Mouse (Mus musculus) hindbrain, embryonic 15.5 days (tissue): ENCODE results near the gene Btg4. TPM values are rescaled to one million over a fixed set of nuclear protein-coding genes. Genes with fewer than 3 reads are reported as not detected.

ENCODE experiments used
- ATAC-seq: fragments of 200-750 bp; cut with Nextera tagmentation; 2 replicates; pipeline ENCODE4 v1.8.0; 2017; ENCODE audit warnings: low read depth, moderate number of reproducible peaks, moderate TSS enrichment; ENCODE audit not compliant: low FRiP score
- H3K27ac ChIP-seq: fragments of 300-500 bp; sonication (generic); replicated peaks from 2 replicates; pipeline ENCODE4 v1.5.1; 2015; ENCODE audit warnings: mild to moderate bottlenecking, inconsistent platforms
- H3K27me3 ChIP-seq: fragments of 300-500 bp; sonication (generic); 2 replicates; pipeline ENCODE4 v1.6.1; 2015; ENCODE audit warnings: control low read depth, inconsistent platforms
- H3K36me3 ChIP-seq: fragments of 300-500 bp; sonication (generic); 2 replicates; pipeline ENCODE4 v1.6.1; 2015; ENCODE audit warnings: control low read depth, inconsistent platforms
- H3K4me1 ChIP-seq: fragments of 300-500 bp; sonication (generic); replicated peaks from 2 replicates; pipeline ENCODE4 v1.6.1; 2015; ENCODE audit warnings: control low read depth, inconsistent platforms
- H3K4me2 ChIP-seq: fragments of 300-500 bp; sonication (generic); 2 replicates; pipeline ENCODE4 v1.6.1; 2015; ENCODE audit warnings: moderate library complexity, mild to moderate bottlenecking, inconsistent platforms
- H3K4me3 ChIP-seq: fragments of 300-500 bp; sonication (generic); 2 replicates; pipeline ENCODE4 v1.5.1; 2015; ENCODE audit warnings: mild to moderate bottlenecking, inconsistent platforms
- H3K9ac ChIP-seq: fragments of 300-500 bp; sonication (generic); 2 replicates; pipeline ENCODE4 v1.6.1; 2015; ENCODE audit warnings: inconsistent platforms
- H3K9me3 ChIP-seq: fragments of 300-500 bp; sonication (generic); 2 replicates; pipeline ENCODE4 v1.6.1; 2016; ENCODE audit warnings: control low read depth, inconsistent platforms
- WGBS: fragments of 180-500 bp; shearing (Covaris S2); methylation state at CpG from one replicate; pipeline ENCODE4 v1.1.7; 2015; 5-methylcytosine and 5-hydroxymethylcytosine counted together
- polyA plus RNA-seq: library from polyadenylated mRNA; unstranded; fragments of >200 nt; fragmentation: Nextera tagmentation; extraction: Ambion mirVana; gene quantifications from 2 replicates; pipeline ENCODE4 v1.2.1, GENCODE M21; 2015

Gene Btg4
- polyA plus RNA-seq: not detected in 2 replicates

DNA sequence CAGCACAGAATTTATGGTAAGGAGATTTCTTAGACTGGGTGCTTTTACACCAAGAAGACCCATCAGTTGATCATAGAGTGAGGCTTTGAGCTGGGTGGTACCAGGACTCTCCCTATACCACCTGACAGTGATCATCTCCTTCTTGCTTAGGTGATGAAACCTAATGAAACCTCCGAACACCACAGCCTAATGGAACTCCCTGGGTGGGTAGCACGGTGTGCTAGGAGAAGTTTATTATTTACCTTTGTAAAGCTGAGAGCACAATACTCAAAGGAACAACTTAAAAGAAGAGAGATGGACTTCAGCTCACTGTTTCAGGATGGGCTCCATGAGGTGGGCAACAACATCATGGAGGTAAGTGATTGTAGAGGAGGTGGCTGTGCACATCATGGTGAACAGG lies at the start of gene Btg4:
TSS of gene Btg4 (plus strand) at position 301 of the 400 bp plus-strand sequence.
- Histone ChIP-seq H3K27ac (no peak within 1 kb of the TSS), H3K4me1 (no peaks in the 10 kb centered on the region), H3K9ac (no peak within 1 kb of the TSS), H3K4me3 (no peak within 1 kb of the TSS), H3K9me3 (no peaks in the 10 kb centered on the region), H3K4me2 (no peak within 1 kb of the TSS), H3K27me3 (no peaks in the 10 kb centered on the region), H3K36me3 (no peaks in the 10 kb centered on the region)
- 85% methylated on average over 2 of the region's 2 CpGs for WGBS
- no peak for ATAC-seq

GRCm38 (mm10) chr9:51013644-51014043 lies 47.1 kb upstream of the Btg4 start:
- 82% methylated on average over 1 of the region's 1 CpGs for WGBS
- no peak for ATAC-seq
- 0 out of 2 replicates have a peak, but pooled peaks cover 4% of the 10 kb centered on the region for H3K4me1 ChIP-seq

GRCm38 (mm10) chr9:51015732-51016131 lies 45.0 kb upstream of the Btg4 start:
- Histone ChIP-seq H3K9me3 (no peaks in the 10 kb centered on the region), H3K4me1 (no peaks in the 10 kb centered on the region), H3K9ac (no peak overlapping the region), H3K4me3 (no peak overlapping the region), H3K27ac (no peak overlapping the region), H3K36me3 (no peaks in the 10 kb centered on the region), H3K4me2 (no peak overlapping the region), H3K27me3 (no peaks in the 10 kb centered on the region)
- 58% methylated on average over 4 of the region's 4 CpGs for WGBS
- no peak for ATAC-seq

More at GRCm38 (mm10) chr9:51013644-51014043, 47.1 kb upstream of the Btg4 start:
- Histone ChIP-seq H3K4me2 (no peak overlapping the region), H3K4me3 (no peak overlapping the region), H3K9ac (no peak overlapping the region), H3K27ac (no peak overlapping the region), H3K27me3 (no peaks in the 10 kb centered on the region), H3K9me3 (no peaks in the 10 kb centered on the region), H3K36me3 (no peaks in the 10 kb centered on the region)

DNA sequence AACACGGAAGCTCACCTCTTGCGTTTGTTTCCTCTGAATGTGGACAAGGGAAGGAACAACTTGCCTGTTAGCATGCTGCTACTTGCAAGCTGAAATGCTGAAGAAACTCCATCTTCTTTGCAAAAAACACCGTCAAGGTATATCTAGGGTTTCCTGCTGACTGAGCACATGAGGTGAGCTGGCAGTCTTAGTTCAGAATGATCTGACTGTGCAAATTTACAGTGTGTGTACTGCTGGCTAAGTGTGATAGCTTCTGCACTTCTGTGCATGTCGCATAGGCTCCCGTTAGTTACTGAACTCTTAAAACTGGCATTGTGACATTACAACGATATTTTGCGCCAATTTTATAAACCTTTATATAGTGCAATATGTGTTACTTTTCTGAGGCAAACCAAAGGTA lies 41.0 kb upstream of the Btg4 start:
- H3K4me1 ChIP-seq: no peaks in the 10 kb centered on the region
- H3K27ac ChIP-seq: no peak overlapping the region
- H3K9ac ChIP-seq: no peak overlapping the region
- no peaks in the 10 kb centered on the region for H3K27me3 ChIP-seq
- H3K36me3 ChIP-seq: no peaks in the 10 kb centered on the region
- ATAC-seq: no peak
- no peaks in the 10 kb centered on the region for H3K9me3 ChIP-seq
- WGBS: 81% methylated on average over 7 of the region's 7 CpGs
- H3K4me3 ChIP-seq: no peak overlapping the region
- H3K4me2 ChIP-seq: no peak overlapping the region

- no peaks in the 10 kb centered on the region for H3K36me3 ChIP-seq
- H3K27me3 ChIP-seq: no peaks in the 10 kb centered on the region
- H3K9ac ChIP-seq: no peak overlapping the region
- no peaks in the 10 kb centered on the region for H3K4me1 ChIP-seq
- H3K9me3 ChIP-seq: no peaks in the 10 kb centered on the region
- whole genome bisulfite sequencing: 86% methylated on average over 3 of the region's 3 CpGs
- no peak overlapping the region for H3K4me3 ChIP-seq
- H3K27ac ChIP-seq: no peak overlapping the region
- ATAC-seq: no peak
- H3K4me2 ChIP-seq: no peak overlapping the region
Measured at GRCm38 (mm10) chr9:51020351-51020750, 40.4 kb upstream of the Btg4 start.

DNA sequence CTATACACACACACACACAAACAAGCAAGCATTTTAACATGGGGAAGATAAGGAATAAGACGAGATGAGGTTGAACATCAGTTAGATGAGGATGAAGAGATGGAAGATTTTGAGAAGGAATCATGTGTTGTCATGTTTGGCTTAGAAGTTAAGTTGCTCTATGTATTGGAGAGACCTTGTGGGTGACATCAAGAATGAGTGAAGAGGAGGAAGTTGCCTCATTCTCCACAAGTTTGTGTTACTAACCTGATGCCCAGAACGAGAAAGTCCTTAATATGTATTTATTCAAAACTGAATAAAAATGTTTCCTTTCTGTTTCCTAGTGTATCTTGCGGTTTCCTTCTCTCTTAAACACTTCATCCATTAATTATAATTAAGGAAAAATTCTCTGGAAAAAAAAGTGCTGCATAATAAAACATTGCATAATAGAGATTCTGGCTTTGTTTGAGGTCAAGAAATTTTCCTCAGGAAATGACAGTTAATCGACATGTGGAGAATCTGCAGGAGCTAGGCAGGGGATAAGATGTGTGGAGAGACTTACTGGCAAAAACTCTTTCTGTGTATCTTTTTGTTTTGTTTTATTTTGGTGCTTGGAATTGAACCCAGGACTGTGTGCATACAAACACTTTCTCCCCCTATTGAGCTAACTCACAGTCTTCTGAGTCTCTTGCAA lies 39.4 kb upstream of the Btg4 start:
- Histone ChIP-seq H3K4me3 (no peak overlapping the region), H3K9ac (no peak overlapping the region), H3K4me1 (no peaks in the 10 kb centered on the region), H3K9me3 (no peaks in the 10 kb centered on the region), H3K27me3 (no peaks in the 10 kb centered on the region), H3K36me3 (no peaks in the 10 kb centered on the region), H3K27ac (no peak overlapping the region), H3K4me2 (no peak overlapping the region)
- 89% methylated on average over 4 of the region's 4 CpGs for WGBS
- no peak for ATAC-seq

DNA sequence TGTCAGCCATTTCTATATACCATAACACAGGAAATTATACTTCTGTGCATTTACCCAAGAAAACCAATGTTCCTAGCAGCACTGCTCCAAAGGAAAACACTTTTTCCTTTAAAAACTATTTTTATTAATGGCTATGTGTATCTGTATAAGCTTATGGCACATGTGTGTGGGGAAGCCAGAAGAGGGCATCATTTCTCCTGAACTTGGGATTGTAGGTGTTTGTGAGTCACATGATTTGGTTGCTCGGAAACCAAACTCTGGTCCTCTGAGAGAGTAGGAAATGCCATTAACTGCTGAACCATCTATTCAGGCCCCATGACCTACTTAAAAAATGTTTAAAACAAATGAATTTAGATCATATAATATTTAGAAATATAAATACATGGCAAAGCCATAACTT lies 33.7 kb upstream of the Btg4 start:
- H3K4me1 ChIP-seq: no peaks in the 10 kb centered on the region
- H3K27ac ChIP-seq: no peak overlapping the region
- no peaks in the 10 kb centered on the region for H3K9me3 ChIP-seq
- H3K4me2 ChIP-seq: no peak overlapping the region
- no peak for ATAC-seq
- no peaks in the 10 kb centered on the region for H3K36me3 ChIP-seq
- no peak overlapping the region for H3K4me3 ChIP-seq
- no peaks in the 10 kb centered on the region for H3K27me3 ChIP-seq
- no peak overlapping the region for H3K9ac ChIP-seq
- WGBS: 83% methylated on average over 1 of the region's 1 CpGs

DNA sequence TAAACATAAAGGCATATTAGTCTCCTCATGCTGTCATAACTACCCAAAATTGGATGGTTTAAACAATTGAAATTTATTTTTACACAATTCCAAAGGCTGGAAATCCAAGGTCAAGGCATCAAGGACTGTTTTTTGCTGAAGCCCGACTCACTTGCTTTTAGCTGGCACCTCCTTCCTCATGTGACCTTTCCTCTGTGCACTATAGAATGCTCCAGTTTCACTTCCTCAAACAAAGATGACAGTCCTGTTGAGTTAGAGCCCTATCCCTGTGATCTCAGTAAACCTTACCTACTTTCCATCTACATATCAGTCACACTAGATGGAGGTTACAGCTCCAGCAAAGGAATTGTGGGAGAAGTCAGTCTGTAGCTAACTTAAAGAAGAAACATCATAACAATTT lies 30.6 kb upstream of the Btg4 start:
- Histone ChIP-seq H3K4me3 (no peak overlapping the region), H3K9ac (no peak overlapping the region), H3K27ac (no peak overlapping the region), H3K36me3 (no peaks in the 10 kb centered on the region), H3K4me1 (no peaks in the 10 kb centered on the region), H3K9me3 (no peaks in the 10 kb centered on the region), H3K4me2 (no peak overlapping the region), H3K27me3 (no peaks in the 10 kb centered on the region)
- WGBS: 66% methylated on average over 1 of the region's 1 CpGs
- no peak for ATAC-seq

DNA sequence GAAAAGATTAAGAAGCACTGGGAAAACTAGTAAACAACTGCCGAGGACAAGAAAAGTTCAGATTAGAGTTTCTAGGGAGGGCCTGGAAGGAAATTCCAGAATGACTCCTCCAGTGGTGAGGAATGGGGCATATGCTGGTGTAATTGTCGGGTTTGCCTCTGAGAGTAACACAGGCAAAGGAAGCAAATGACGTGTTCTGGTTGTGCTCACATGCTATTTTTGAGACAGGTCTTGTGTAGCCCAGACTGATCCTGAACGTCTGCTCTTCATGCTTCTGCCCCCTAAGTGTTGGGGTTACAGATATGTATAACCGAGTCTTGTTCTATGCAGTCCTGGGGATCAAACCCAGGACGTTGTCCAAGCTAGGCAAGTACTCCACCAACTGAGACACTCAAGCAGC lies 29.1 kb upstream of the Btg4 start:
- Histone ChIP-seq H3K9me3 (no peaks in the 10 kb centered on the region), H3K4me2 (no peak overlapping the region), H3K4me3 (no peak overlapping the region), H3K36me3 (no peaks in the 10 kb centered on the region), H3K9ac (no peak overlapping the region), H3K27me3 (no peaks in the 10 kb centered on the region), H3K4me1 (no peaks in the 10 kb centered on the region), H3K27ac (no peak overlapping the region)
- 76% methylated on average over 6 of the region's 6 CpGs for WGBS
- ATAC-seq: no peak

GRCm38 (mm10) chr9:51032291-51032690 lies 28.4 kb upstream of the Btg4 start:
- Histone ChIP-seq H3K4me1 (no peaks in the 10 kb centered on the region), H3K4me3 (no peak overlapping the region), H3K27me3 (no peaks in the 10 kb centered on the region), H3K36me3 (no peaks in the 10 kb centered on the region), H3K9ac (no peak overlapping the region), H3K9me3 (no peaks in the 10 kb centered on the region), H3K27ac (no peak overlapping the region), H3K4me2 (no peak overlapping the region)
- ATAC-seq: no peak
- 67% methylated on average over 8 of the region's 8 CpGs for WGBS

DNA sequence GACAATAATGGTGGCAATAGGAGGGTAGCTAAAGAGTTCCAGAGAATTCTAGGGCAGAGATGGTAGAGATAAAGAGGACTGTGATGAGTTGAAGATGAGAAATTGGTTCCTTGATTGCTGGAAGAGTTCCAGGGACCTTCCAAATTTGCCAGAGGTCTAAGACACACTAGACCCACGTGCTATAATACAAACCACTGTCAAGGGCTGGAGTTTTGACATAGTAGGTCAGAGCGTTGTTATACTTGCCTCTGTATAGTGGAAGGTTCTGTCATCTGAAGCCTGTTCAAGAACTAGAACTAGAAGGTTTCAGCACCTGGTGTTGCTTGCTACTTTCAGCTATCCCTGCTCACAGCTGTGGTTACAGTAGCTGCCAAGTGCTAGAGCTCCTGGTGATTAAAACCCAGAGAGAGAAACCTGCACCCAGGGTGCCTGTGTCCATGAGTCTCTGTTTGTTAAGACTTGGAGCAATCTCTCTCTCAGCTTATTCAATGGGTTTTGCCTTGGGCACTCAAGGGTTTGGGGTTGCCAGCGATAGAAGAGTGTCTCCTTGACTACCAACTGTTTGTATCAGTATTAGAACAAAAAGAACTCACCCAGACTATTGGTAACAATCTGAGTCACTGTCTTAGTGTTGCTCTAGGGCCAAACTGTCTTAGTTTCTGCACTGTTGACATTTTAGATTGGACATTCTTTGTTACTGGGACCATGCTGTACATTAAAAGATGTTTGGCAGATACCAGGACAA lies 27.7 kb upstream of the Btg4 start:
- Histone ChIP-seq H3K9me3 (no peaks in the 10 kb centered on the region), H3K4me1 (no peaks in the 10 kb centered on the region), H3K27ac (no peak overlapping the region), H3K4me3 (no peak overlapping the region), H3K9ac (no peak overlapping the region), H3K27me3 (no peaks in the 10 kb centered on the region), H3K36me3 (no peaks in the 10 kb centered on the region), H3K4me2 (no peak overlapping the region)
- 78% methylated on average over 3 of the region's 3 CpGs for WGBS
- no peak for ATAC-seq

GRCm38 (mm10) chr9:51041491-51041980 lies 19.2 kb upstream of the Btg4 start:
- no peaks in the 10 kb centered on the region for H3K36me3 ChIP-seq

More at GRCm38 (mm10) chr9:51041491-51041980, 19.2 kb upstream of the Btg4 start:
- 92% methylated on average over 7 of the region's 7 CpGs for WGBS
- Histone ChIP-seq H3K27ac (no peak overlapping the region), H3K9ac (no peak overlapping the region), H3K9me3 (no peaks in the 10 kb centered on the region), H3K27me3 (no peaks in the 10 kb centered on the region), H3K4me3 (no peak overlapping the region), H3K4me2 (no peak overlapping the region), H3K4me1 (no peaks in the 10 kb centered on the region)
- no peak for ATAC-seq
